Mouse (Mus musculus): ENCODE data around the gene Tmem88.

Tmem88 gene

DNA sequence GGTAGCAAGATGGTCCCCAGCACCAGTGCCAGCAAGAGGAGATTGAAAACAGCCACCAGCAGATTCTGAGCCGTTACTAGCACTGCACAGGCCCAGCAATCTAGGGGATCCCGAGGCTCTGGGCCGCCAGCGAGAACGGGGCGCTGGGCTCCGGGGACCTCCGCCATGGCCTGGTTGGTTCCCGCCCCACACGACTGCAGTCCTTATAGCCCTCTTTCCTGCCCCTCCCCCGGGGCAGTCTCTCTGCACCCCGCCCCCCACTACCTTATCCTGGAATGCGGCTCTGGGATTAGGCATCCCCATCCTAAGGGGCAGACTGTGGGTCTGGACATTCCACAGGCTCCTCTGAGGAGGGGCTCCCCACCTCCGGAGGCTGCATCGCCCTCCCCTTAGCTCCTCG lies at the start of gene Tmem88:
Gene Tmem88, minus strand, starts transcription at position 176 of the 400 bp plus-strand sequence.
- no peak for DNase-seq (ENCODE audit: low spot score)

- DNase-seq (ENCODE audit: low spot score): no peak
Measured at GRCm38 (mm10) chr11:69447299-69447698, 49.3 kb upstream of the Tmem88 start.

- no peak for DNase-seq (ENCODE audit: low spot score)
Measured at GRCm38 (mm10) chr11:69443328-69443727, 45.3 kb upstream of the Tmem88 start.

GRCm38 (mm10) chr11:69437291-69437690 lies 39.3 kb upstream of the Tmem88 start:
- no peak for DNase-seq (ENCODE audit: low spot score)

GRCm38 (mm10) chr11:69433189-69433588 lies 35.2 kb upstream of the Tmem88 start:
- no peak for DNase-seq (ENCODE audit: low spot score)

DNA sequence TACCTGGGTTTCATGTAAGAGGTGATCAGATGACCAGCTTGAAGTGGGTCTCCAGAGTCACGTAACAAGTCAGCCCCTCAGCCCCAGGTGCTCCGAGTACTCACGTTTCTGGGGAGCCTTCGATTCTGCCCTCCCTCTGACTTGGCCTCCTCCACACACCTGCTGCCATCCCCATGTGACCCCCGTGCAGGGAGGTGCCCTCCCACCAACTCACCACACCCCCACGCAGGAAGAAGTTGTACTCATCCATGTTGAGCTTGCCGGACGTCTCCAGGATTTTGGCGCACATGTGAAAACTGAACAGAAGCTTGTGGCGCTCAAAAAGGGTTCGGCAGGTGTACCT lies 34.6 kb upstream of the Tmem88 start:
- DNase-seq (ENCODE audit: low spot score): no peak

- no peak for DNase-seq (ENCODE audit: low spot score)
Measured at GRCm38 (mm10) chr11:69431829-69432639, 34.0 kb upstream of the Tmem88 start.

DNA sequence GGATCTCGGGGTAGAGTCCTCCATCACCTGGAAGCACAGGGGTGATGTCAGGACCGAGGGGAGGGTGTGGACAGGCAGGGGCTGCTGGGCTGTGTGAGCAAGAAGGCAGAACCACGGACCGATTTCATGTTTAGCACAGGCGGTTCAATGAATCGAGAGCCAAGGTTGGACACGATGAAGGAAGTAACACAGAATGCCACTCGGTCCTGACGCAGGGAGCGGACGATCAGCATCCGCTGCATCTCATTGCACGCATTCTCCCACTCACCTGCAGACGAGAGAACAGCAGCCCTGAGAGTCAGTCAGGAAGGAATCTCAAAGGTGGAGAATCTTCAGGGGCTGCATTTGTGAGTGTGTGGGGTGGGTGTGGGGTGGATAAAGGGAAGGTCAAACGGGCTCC lies 32.6 kb upstream of the Tmem88 start:
- no peak for DNase-seq (ENCODE audit: low spot score)

DNA sequence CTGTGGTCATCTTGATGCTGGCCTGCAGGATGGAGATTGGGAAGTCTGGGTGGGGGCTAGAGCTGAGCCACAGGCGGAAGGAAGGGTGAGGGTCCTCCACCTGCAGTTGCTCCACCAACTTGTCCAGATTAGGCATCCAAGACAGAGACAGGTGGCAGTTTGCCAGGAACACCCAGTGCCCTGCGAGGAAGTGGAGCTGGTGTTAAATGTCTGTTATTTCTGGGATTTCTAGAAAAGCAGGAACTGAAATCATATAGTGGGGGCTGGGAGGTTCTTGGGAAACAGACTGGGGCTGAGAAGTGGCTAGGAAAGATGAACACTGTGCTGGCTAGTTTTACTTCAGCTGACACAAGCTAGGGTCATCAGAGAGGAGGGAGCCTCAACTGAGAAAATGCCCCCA lies 31.3 kb upstream of the Tmem88 start:
- no peak for DNase-seq (ENCODE audit: low spot score)

GRCm38 (mm10) chr11:69428751-69429150 lies 30.7 kb upstream of the Tmem88 start:
- no peak for DNase-seq (ENCODE audit: low spot score)

DNA sequence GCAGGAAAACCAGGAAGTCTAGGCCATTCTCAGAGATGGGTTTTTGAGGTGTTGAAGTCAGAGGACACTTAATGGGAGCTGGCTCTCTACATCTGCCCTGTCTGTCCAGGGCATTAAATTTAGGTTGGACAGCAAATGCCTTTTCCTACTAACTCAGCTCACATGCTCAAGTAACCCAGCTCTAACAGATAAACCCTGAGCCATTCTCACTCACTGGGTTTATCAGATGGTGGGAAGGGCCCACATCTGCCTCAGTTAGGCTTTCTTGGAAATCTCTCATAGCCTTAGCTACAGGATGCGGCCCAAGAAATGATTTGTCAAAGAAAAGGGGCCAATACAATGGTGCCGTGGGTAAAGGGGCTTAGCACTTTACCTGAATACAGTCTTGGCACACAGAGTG lies 28.2 kb upstream of the Tmem88 start:
- no peak for DNase-seq (ENCODE audit: low spot score)

DNA sequence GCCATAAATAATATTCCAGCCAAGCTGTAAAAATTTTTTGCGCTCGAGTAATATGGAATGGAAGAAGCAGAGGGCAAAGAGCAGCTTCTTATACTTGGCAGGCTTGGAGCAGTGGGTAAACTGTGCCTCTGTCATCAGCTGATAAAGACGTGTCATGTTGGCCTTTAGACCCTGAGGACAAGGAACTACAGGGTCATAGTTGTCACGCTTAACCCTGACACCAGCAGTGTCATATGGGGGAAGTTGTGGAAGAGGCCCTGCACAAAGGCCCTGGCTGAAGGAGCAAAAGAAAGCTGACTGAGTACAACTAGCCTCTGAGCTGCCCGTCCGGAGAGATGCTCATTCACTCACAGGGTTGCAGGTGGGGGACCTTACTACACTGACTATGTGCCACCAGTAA lies 25.9 kb upstream of the Tmem88 start:
- no peak for DNase-seq (ENCODE audit: low spot score)

DNA sequence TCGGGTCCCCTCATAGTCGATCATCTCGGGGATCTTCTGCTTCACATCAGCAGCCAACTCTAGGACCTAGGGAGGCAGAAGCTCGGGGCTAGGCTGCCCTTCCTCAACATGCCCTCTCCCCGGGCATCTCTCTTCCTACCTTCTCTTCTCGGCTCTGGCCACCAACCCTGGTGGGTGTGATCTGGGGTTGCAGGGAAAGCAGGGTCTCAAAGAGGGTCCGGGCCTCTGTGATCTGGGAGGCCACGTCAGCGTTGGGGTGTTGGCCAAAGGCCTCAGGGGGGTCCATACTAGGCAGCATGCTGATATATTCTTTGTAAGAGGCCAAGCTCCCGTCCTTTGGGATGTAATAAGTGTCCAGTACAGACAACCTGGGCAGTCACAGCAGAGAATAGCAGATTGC lies 24.8 kb upstream of the Tmem88 start:
- no peak for DNase-seq (ENCODE audit: low spot score)

DNA sequence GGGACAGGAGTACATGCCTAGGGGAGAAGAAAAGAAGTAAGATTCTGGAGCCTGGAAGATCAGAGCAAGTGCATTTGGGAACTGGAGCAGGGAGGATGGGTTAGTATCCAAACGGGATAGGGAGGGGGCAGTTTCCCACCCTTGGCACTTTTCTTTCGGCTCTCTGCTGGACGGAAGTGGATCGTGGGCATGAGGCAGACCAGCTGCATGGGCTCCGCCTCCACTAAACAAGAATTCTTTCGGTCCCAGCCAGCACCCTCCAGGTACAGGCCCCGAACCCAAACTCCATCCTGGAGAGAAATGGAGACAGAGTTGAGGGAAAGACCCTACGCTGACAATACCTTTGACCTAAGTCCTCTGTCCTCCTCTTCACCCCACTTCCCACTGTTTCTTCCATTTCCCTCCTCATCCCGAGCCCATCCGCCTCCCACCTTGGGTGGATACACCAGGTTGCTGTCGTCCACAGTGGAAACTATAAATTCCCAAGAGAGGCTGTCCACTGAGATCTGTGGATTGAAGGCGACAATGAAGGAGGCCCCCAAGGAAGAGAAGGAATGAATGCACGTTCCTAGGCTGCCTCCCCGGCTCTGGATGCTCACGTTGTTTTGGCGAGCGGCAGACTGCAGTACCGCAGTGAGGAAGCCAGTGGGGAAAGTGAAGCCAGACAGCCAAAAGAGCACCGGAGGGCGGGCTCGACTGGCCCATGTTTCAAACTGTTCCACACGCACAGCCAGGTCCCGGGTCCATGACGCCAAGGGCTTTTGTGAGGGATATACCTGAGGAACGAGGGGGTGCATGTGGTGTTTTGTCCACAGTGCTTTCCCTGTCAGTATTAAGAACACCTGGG lies 23.3 kb upstream of the Tmem88 start:
- DNase-seq (ENCODE audit: low spot score): no peak

DNA sequence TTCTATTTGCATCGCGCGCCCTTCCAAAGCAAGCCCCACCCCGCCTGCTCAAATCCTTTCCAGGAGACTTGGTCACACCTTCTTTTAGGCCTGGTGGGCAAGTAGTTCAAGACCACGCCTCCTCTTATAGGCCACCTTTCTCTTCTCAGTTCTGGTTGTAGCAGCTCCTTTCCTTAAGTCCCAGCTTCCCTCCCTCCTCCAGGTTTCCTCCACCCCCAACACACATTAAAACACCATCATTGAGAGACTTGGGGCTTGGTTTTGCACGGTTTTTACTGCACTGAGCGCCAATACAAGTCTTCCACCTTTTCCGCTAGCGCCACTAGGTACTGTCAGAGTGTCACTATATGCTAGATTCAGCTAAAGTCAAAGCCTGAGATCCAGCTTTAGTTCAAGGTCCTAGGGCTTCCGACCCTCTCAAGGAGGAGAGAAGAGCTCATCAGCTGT lies 22.5 kb upstream of the Tmem88 start:
- no peak for DNase-seq (ENCODE audit: low spot score)

GRCm38 (mm10) chr11:69419813-69420553 lies 21.9 kb upstream of the Tmem88 start:
- DNase-seq (ENCODE audit: low spot score): no peak

- DNase-seq (ENCODE audit: low spot score): no peak
Measured at GRCm38 (mm10) chr11:69419443-69419812, 21.4 kb upstream of the Tmem88 start.

DNA sequence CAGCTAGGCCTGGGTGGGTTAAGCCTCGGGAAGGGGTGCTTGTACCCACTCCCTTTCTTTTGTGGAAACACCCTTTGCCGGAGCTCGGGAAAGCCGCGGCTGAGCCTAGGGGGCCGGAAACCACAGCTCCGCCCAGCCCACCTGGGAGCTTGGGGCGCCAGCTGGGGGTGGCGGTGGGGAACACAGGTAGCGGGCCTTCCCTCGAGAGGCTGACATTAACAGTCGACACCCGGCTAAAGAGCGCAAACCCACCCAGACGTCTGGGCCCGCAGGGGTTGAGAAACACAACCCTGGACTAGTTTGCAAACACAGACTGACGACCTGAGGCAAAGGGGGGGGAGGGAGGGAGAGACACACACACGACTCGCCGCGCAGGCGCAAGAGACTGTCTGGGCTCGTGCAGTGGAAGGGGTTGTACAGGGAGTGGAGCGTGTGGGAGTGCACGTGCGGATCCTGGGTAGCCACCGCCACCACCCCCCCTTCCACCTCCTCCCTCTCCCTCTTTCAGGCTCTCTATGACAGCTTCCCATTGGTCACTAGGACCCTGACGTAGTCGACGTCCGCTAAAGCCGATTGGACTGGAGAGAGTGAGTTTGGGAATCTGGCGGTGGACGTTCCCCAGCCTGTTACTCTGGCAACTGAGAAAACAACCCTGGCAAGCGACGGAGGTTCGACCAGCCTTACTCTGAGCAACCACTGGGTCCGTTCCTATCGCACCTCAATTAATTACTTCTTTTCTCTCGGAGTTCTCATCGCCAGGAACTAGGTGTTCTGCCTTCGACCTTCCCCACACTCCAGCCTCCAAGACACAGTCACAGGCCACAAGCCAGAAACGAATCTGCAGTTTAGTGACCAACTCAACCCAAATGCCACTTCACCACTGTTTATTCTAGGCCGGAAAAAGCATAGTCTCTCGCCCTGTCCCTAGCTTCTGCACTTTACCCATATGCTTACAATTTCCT lies 20.7 kb upstream of the Tmem88 start:
- DNase-seq (ENCODE audit: low spot score): peak; percentile 69

DNA sequence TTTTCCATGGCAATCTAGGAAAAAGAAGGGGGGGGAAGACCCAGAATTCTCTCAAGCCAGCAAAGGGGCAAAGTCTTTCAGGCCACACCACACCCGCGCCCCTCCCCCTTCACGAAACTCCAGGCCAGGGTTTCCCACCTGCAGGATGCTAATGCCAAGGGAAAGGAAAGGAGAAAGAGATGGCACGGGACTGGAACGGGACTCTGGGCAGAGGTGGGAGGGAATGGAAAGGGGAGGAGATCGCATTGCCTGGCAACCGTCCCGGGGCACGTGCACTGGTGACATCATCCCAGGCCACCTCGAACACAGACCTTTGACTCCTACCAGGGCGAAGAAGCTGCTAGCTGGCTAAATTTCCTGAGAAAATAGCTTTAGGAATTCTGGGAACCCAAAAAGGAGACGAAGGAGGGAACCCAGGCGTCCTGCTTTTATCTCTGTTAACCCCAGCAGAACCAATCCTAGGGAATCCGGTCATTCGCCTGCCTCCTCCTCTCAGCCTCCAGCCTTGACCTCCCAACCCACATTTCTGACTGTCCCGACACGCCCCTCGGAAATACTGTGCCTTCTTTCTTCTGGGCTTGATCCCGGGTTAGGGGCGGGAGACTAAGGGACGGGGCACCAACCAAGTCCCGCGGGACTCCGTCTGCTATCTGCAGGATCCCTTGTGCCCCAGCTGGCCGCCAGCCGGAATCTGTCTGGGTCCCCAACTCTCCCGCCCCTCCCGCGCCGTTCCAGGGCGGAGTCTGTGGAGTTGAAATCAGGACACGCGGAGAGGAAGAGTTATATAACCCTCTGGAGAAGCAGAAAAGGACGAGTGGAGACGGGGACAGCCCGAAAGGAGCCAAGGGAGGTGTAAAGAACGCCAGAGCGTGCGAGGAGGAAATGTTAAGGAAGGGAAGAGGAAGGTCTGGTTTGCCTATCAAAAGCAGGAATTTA lies 19.7 kb upstream of the Tmem88 start:
- peak; percentile 90 for DNase-seq (ENCODE audit: low spot score)

- DNase-seq (ENCODE audit: low spot score): no peak
Measured at GRCm38 (mm10) chr11:69416921-69417448, 19.0 kb upstream of the Tmem88 start.

Measured in urinary bladder, postnatal 10 days (tissue).